Mouse (Mus musculus) hematopoietic stem cell, adult 5-6 weeks (primary cell): ENCODE measurements around the gene Ube2o. TPM values are rescaled to one million over a fixed set of nuclear protein-coding genes. Genes with fewer than 3 reads are reported as not detected.

ENCODE experiments used
- ATAC-seq, 2 experiments: fragments of 125-278 bp in 1 of 2; replicated peaks in 1 of 2; 2 replicates each; pipeline ENCODE4 v1.8.0; 2016 to 2017; ENCODE audit warnings: inconsistent platforms in 2 of 2, mild to moderate bottlenecking in 2 of 2, moderate number of reproducible peaks in 2 of 2, low read depth in 1 of 2, moderate TSS enrichment in 1 of 2; ENCODE audit not compliant: low FRiP score in 2 of 2, poor library complexity in 2 of 2, severe bottlenecking in 2 of 2, insufficient read depth in 1 of 2, low TSS enrichment in 1 of 2
- total RNA-seq: library from RNA; stranded (forward); fragments of 172-1452, 232-1000 nt; gene quantifications from 2 replicates; pipeline ENCODE4 v1.2.3, GENCODE M21; 2017

Ube2o gene
- total RNA-seq, 1 experiment from 2014 or later: 8.4 TPM

- ATAC-seq: no peak
These were observed 15.8 kb downstream of the Ube2o start for GRCm38 (mm10) chr11:116565283-116566041.

- ATAC-seq: no peak
These were observed 24.9 kb downstream of the Ube2o start for GRCm38 (mm10) chr11:116556308-116556707.

- ATAC-seq: no peak
These were observed 25.7 kb downstream of the Ube2o start for GRCm38 (mm10) chr11:116555572-116555971.

- ATAC-seq: peak; percentile 56 to 65; a peak in 3 of 4 replicates
These were observed 26.9 kb downstream of the Ube2o start for GRCm38 (mm10) chr11:116554171-116554878.

GRCm38 (mm10) chr11:116552194-116552593, 29.1 kb downstream of the Ube2o start:
- no peak for ATAC-seq

GRCm38 (mm10) chr11:116550748-116551147, 30.5 kb downstream of the Ube2o start:
- ATAC-seq: no peak

- peak; percentile 59 to 70 for ATAC-seq
These were observed 31.8 kb downstream of the Ube2o start for GRCm38 (mm10) chr11:116549273-116550038.

- no peak for ATAC-seq
These were observed 32.5 kb downstream of the Ube2o start for GRCm38 (mm10) chr11:116548780-116549179.

GRCm38 (mm10) chr11:116547296-116548060, 33.8 kb downstream of the Ube2o start:
- no peak for ATAC-seq

- peak; percentile 40 to 48; a peak in 1 of 4 replicates for ATAC-seq
These were observed 38.1 kb downstream of the Ube2o start for GRCm38 (mm10) chr11:116543110-116543509.

- ATAC-seq: no peak
These were observed 40.1 kb downstream of the Ube2o start for GRCm38 (mm10) chr11:116541183-116541582.

GRCm38 (mm10) chr11:116538142-116538735, 43.0 kb downstream of the Ube2o start:
- ATAC-seq: no peak

- no peak for ATAC-seq
These were observed 43.9 kb downstream of the Ube2o start for GRCm38 (mm10) chr11:116537388-116537787.

- no peak for ATAC-seq
These were observed 44.6 kb downstream of the Ube2o start for GRCm38 (mm10) chr11:116536685-116537084.

- peak; percentile 21 to 60; a peak in 3 of 4 replicates for ATAC-seq
These were observed 46.9 kb downstream of the Ube2o start for GRCm38 (mm10) chr11:116534154-116534865.
